Mouse (Mus musculus) urinary bladder, postnatal 14 days (tissue): Measurements from ENCODE around the gene Mxi1.

Experiments
- DNase-seq: peaks from one replicate; pipeline ENCODE4 v3.0.0; 2021; ENCODE audit warnings: low spot score

Gene Mxi1

GRCm38 (mm10) chr19:53310348-53310747, at the start of gene Mxi1:
TSS of gene Mxi1 (plus strand) at chr19:53310518.
- DNase-seq, result peak; percentile 79

GRCm38 (mm10) chr19:53260828-53261227, 49.5 kb upstream of the Mxi1 start:
- DNase-seq, result no peak

- no peak for DNase-seq
Observed at GRCm38 (mm10) chr19:53262061-53262460, 48.3 kb upstream of the Mxi1 start.

GRCm38 (mm10) chr19:53263859-53264733, 46.2 kb upstream of the Mxi1 start:
- no peak for DNase-seq

GRCm38 (mm10) chr19:53264821-53265727, 45.2 kb upstream of the Mxi1 start:
- DNase-seq, result no peak

GRCm38 (mm10) chr19:53267305-53267704, 43.0 kb upstream of the Mxi1 start:
- DNase-seq, result no peak

GRCm38 (mm10) chr19:53273055-53273722, 37.1 kb upstream of the Mxi1 start:
- no peak for DNase-seq

- DNase-seq, result no peak
Observed at GRCm38 (mm10) chr19:53273781-53274428, 36.4 kb upstream of the Mxi1 start.

GRCm38 (mm10) chr19:53275204-53275603, 35.1 kb upstream of the Mxi1 start:
- no peak for DNase-seq

GRCm38 (mm10) chr19:53276902-53277707, 33.2 kb upstream of the Mxi1 start:
- no peak for DNase-seq

- no peak for DNase-seq
Observed at GRCm38 (mm10) chr19:53278491-53279415, 31.6 kb upstream of the Mxi1 start.

- no peak for DNase-seq
Observed at GRCm38 (mm10) chr19:53280254-53280653, 30.1 kb upstream of the Mxi1 start.

GRCm38 (mm10) chr19:53282571-53282970, 27.7 kb upstream of the Mxi1 start:
- no peak for DNase-seq

GRCm38 (mm10) chr19:53283742-53284141, 26.6 kb upstream of the Mxi1 start:
- peak; percentile 65 for DNase-seq

GRCm38 (mm10) chr19:53284268-53285208, 25.8 kb upstream of the Mxi1 start:
- DNase-seq, result no peak

- no peak for DNase-seq
Observed at GRCm38 (mm10) chr19:53296331-53297254, 13.7 kb upstream of the Mxi1 start.

GRCm38 (mm10) chr19:53299156-53299828, 11.0 kb upstream of the Mxi1 start:
- no peak for DNase-seq
